Mouse (Mus musculus) urinary bladder, postnatal 36 days (tissue): ENCODE results near the gene Napsa.

Experiments
- DNase-seq, 2 experiments: peaks; one replicate each; pipeline ENCODE4 v3.0.0; 2022; ENCODE audit warnings: low spot score in 2 of 2, mixed read lengths in 1 of 2

Gene Napsa

DNA sequence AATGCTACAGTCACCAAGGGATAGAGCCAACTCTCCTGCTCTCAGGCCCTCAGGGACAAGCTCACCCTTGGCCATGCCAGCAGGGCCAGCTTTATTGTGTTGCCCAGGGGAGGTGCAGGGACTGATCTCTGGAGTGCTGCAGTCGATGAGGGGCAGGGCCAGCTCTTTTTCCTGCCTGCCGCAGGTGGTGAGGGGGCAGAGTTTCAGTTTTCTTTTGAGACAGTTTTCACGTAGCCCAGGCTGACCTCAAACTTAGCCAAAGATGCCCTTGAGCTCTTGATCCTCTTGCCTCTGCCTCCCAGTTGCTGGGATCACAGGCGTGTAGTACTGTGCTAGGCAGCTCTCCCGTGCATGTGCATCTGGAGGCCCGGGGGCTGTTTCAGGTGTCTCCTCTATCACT is 1.2 kb upstream of the Napsa start:
- DNase-seq: no peak

DNA sequence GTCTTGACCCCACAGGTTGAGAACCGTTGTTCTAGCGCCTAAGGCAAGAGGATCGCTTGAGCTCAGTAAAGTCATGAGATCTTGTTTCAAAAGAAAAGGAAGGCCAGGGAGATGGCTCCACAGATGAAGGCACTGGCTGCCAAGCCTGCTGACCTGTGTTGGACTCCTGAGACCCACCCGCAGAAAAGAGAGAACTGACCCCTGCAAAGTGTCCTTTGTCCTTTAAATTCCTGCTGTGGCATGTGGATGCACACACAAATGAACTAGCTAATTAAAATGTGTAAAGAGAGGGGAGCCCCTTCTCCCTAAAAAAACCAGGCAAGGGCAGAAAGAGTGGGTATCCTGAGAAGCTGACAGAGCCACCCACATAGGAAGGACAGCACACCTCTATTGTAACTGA is 369 bp upstream of the Napsa start:
- DNase-seq: no peak

DNA sequence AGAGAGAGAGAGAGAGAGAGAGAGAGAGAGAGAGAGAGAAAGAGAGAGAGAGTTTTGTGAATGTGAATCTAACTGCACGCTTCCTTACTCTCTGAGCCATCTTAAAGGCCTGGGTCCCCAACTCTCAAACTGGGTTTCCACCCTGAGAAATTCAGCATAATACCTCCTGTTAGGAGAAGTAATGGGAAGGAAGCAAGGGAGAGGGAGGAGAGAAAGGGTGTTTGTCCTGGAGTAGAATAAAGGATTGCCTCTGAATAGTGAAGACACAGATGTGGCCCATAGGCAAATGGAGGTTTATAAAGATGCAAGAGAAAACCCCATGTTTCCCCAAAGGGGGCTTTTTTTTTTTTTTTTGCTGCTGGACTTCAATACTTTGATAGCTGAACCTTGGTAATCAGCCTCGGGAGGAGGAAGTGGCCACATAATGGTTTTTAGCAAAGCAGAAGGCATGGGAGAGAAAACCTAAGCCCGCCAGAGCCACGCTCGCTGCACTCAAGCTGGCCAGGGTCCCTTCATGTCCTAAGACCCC is 840 bp downstream of the Napsa start:
- no peak for DNase-seq

DNA sequence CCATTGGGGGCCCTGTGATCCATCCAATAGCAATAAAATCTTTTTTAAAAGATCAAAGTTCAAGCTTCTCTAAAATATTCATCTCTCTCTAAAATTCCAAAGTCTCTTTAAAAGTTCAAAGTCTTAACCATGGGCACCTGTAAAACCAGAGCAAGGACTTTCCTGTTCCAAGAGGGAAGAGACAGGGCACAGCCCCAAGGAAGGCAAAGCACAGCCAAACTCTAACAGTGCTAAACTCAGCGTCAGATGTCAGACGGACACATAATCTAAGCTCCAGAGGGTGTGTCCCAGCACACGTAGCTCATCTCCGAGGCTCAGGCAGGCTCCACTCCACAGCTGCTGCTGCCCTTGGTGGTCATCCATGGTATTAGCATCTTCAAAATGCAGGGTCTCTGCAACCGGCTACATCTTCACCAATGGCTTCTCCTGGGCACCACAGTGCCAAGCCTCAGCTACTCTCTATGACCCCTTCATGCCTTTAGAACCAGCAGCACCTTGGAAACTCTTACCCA is 4.2 kb downstream of the Napsa start:
- DNase-seq: no peak

DNA sequence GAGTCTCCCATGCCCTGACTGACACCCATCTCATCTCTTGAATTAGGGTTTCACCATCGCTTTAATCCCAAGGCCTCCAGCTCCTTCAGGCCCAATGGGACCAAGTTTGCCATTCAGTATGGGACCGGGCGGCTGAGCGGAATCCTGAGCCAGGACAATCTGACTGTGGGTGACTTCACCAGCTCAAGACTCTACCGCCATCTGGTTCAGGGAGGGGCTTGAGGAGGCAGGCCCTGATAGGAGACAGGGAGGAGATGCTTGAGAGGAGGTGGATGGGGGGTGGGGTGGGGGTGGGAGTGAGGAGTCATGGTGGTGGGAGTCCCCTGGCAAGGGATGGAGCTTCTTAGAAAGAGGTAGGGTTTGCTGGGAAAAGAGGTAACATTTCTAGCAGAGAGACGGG is 9.5 kb downstream of the Napsa start:
- DNase-seq: no peak

DNA sequence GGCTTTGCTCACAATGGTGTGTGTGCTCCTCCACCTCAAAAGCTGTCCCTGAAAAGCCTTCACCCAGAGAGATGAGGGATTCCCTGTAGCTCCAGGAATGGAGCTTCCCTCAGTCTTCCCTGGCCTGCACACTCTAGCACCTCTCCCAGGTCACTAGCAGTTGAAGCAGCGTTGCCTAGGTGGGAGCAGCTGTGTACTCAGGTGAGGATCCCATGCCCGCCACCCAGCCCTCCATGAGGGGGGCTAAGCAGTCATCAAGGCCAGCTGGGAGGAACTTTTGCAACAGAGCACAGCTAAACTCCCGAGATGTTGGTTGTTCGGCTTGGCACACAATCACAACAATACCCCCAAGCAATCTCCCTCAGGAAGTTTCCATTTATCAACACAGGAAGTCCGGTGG is 10.5 kb downstream of the Napsa start:
- DNase-seq: no peak

DNA sequence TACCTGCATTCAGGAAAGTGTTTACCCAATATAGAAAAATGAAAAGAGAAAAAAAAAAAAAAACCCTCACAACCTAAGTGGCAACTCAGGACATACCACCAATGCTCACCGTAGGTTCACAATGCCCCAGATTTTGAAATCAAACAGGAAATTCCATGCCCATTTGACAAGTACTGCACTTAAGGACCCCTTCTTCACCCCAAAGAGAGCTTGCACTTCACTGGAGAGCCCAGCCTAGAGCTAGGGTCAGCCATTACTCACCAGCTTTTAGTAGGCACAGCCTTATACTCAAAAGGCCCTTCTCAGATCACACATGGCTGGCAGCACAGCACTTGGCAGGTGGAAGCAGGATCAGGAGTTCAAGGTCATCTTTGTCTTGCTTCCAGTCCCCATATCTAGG is 11.0 kb downstream of the Napsa start:
- DNase-seq: no peak

DNA sequence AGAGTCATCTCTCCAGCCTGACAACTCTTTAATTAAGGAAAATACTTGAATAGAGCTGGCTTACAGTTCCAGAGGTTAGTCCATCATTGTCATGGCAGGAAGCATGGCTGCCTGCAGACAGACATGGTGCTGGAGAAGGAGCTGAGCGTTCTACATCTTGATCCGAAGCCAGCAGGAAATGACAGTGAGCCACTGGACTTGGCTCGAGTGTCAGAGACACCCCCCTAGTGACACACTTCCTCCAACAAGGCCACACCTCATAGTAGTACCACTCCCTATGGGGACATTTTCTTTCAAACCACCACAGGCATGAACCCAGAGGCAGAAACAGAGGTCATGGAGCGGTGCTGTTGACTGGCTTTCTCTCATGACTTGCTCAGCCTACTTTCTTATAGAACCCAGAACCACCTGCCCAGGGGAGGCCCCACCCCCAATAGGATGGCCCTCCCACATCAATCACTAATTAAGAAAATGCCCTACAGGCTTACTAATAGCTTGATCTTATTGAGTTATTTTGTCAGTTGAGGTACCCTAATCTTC is 12.2 kb downstream of the Napsa start:
- DNase-seq: no peak

DNA sequence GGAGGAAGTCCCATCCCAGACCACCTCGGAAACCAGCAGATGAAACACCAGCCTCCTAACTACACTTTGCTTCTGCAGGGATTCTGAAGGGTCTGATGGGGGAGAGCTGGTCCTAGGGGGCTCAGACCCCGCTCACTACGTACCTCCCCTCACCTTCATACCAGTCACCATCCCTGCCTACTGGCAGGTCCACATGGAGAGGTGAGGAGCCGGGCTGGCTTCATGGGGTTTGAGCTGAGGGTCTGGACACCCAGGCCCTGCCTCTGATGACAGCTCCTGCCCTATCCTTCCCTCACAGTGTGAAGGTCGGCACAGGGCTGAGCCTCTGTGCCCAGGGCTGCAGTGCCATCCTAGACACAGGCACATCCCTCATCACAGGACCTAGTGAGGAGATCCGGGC is 12.7 kb downstream of the Napsa start:
- DNase-seq: no peak

DNA sequence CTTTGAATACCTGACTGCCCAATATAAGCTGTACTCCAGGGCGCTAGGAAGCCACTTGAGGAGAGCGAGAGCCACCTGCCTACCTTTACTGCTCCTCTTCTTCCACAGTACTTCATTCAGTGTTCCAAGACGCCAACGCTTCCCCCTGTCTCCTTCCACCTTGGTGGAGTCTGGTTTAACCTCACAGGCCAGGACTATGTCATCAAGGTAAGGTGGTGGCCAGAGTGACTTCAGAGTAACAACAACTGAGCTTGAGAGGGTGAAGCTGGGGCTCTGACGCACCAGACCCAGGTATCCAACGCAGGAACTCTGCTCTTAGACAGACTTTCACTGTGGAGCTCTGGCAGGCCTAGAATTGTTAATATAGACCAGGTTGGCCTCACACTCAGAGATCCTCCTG is 13.4 kb downstream of the Napsa start:
- DNase-seq: no peak

DNA sequence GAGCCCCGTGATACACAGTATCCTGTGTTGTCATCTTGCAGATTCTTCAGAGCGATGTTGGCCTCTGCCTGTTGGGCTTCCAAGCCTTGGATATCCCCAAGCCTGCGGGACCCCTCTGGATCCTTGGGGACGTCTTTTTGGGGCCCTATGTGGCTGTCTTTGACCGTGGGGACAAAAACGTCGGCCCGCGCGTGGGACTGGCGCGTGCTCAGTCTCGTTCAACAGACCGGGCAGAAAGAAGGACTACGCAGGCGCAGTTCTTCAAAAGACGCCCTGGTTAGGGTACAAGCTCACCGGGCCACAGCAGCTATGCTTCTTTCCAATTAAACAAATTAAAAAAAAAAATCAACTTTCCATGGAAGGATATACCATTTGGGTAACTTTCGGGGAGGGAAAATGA is 14.3 kb downstream of the Napsa start:
- DNase-seq: no peak

DNA sequence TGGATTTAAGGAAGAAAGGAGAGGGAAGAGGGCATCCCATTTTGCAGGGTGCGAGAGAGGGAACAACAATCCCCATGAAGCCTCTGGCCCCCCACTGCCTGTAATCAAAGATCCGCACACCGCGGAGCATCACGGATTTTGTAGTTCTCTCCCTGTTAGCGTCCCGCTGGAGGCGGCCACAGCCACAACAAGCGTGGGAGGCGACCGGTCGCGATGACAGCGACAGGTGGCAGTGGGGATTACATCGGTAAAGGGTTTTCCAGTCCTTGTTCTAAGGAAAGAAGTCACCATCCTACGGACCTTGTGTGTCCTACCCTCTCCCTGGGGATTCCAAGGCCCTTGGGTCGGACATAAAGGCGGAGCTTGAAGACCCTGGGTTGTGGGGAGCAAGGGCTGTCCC is 14.8 kb downstream of the Napsa start:
- no peak for DNase-seq

DNA sequence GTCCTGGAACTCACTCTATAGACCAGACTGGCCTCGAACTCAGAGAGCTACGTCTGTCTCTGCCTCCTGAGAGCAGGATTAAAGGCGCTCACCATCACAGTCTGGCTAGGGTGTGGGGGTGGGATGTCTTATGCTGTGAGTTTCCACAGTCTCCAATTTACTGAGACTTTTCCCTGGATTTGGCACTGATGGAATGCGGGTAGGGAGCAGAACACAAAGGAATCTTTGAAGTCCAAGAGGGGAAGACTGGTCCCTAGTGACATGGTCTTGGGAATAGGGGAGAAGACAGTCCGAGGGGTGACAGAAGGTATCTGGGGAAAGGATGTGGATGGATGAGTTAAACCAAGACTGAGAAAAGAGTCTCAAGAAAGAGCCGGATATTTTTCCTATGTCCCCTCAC is 15.5 kb downstream of the Napsa start:
- no peak for DNase-seq

DNA sequence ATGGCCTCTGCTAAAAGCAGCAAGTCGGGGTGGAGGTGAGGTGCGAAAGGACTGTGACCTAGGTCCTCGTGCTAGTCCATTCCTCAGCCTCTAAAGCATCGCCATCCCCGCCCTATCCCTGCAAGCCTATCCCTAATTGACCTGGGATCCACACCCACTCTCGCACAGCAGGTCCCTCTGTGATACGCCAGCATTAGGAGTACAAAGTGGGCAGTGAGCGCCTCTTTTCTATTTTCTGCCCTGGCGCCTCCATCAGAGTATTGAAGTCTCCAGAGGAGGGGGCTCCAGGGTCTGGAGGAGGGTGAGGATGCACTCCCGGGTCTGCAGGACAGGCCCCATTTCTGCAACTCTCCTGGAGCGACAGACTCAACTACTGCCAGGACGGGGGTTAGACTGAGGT is 16.2 kb downstream of the Napsa start:
- no peak for DNase-seq

DNA sequence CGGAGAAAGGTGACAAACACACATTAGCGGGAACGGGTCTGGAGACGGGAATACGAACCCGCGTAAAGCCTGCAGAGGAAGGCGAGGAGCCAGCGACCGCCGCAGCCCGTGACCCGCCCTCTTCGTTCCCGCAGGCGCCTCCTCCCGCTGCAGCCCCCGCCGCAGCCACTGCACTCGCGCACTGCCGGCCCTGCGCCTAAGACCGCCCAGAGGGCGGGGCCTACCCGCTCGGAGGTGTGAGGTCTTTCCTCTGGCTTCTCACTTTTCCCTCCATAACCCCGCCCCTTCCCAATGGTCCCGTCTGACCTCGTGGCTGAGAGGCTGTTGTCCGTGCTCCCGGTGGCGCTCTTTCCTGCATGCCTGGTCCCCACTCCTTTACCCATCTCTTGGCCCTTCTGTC is 17.0 kb downstream of the Napsa start:
- peak; percentile 3 to 57 for DNase-seq

DNA sequence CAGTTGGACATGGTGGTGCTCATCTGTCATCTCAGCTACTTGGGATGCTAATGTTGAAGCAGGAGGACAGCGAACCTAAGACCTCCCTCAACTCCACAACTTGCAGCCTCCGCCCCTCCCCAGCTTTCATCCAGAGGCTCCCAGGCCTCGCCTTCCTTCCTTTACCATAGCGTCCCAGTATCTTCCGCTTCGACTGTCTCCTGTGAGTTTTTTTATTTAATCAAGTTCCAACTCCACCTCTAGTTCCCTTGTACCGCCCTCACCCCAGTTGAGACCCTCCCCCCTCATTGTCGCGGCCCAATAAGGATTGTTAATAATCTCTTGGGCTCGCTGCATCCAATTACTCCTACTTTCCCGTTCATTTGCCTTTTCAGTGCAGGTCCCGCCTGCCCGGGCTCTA is 17.8 kb downstream of the Napsa start:
- no peak for DNase-seq

DNA sequence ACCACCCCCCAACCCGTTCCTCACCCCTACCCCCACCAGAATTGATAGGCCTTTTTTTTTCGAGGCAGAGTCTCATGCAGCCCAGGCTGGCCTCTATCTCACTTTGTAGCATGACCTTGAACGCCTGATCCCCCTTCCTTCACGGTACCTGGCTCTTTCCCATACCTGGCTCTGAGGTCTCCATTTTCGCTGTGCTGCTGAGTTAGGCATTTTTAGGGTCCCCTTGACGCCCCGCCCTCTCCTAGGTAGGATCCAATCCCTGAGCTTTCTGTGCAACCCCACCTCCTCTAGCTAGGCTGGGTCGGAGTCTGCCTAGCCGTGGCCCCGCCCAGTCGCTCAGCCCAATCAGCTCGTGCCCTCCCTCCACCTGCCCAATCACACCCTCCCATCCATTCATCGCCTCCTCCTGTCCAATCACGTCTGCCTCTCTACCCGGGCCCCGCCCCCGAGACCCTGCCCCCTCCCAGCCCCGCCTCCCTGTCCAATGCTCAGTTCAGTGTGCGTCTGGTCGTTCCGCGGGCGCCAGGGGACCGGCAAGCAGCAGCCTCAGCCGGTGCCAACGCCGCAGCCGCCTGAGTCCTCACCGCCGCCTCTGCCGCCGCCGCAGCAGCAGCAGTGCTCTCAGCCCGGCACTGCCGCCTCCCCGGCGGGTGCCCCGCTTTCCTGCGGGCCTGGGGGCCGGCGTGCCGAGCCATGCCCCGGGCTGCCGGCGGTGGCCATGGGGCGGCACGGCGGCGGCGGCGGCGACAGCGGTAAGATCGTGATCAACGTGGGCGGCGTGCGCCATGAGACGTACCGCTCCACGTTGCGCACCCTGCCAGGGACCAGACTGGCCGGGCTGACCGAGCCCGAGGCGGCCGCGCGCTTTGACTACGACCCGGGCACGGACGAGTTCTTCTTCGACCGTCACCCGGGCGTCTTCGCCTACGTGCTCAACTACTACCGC is 18.5 kb downstream of the Napsa start, which contains the start of gene Kcnc3:
Gene Kcnc3 (plus strand): TSS at position 263 of the 946 bp plus-strand sequence.
- DNase-seq: peak; percentile 65 to 84

DNA sequence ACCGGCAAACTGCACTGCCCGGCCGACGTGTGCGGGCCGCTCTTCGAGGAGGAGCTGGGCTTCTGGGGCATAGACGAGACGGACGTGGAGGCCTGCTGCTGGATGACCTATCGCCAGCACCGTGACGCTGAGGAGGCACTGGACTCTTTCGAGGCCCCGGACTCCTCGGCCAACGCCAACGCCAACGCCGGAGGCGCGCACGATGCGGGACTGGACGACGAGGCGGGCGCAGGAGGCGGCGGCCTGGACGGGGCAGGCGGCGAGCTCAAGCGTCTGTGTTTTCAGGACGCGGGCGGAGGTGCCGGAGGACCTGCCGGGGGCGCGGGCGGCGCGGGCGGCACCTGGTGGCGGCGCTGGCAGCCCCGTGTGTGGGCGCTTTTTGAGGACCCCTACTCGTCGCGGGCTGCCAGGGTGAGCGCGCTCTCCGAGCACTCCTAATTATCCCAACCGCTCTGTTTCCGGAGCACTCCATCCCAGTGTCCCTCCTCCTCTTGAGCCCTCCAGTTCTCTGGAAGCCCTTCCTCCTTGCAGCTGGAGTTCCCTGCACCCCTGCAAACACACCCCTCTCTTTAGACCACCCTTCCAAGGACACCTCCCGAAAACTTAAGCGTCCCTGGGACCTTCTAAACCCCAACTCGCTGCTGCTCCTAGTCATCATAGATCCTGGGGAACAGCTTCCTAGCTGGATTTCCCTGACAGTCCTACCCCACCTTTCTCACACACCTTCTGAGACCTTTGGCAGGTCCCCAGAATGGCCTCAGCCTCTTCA is 19.4 kb downstream of the Napsa start:
- DNase-seq: no peak

DNA sequence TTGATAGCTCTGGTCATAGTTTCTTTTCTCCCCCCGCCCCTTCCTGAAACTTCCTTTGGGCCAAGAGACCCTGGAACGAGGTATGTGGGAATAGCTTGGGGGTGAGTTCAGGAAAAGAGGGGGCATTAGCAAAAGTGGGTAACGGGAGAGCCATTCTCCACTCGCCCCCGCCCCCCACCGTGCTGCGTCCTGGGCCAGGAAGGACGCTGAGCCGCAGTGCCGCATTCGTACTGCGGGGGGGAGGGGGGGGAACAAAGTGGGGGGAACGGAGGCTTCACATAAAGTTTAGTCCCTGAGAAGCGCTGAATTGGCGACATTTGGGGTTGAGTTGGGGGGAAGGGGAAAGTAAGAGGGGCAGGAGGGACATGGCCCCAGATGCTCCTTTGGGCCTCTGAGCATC is 20.9 kb downstream of the Napsa start:
- no peak for DNase-seq

DNA sequence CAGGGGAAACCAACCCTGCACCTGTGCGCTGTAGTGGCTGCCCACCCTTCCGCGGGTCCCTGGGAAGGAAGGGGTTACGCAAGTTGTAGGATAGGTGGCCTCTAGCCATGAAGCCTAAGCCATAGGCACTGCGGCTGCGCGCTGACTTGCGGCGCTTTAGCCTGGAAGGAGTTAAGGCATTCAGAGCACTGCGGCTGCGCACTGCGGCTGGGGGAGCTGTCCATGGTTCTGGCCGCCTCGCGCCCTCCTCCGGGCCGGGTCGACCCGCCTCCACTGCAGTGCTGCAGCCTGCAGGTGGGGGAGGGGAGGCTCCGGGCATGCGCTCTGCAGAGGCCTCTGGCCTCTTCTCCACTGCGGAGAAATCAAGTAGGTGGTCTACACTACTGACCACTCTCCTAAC is 21.6 kb downstream of the Napsa start:
- DNase-seq: peak; percentile 53 to 77

DNA sequence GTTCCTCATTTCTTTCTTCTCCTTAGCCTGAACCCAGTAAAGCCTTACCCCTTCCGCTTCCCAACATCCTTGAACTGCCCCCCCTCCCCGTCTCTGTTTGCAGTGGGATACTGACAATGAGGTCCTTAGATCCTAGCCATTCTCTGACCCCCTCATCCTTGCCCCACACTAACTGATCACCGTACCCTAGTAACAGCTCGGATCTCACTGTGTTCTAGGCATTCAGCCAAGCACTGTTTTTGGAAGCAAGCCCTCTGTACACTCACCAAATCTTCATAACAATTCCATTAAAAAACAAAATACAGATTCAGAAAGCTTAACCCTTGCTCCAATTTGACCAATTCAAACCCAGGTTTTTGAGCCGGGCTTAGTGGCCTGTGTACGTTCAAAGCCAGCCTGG is 22.1 kb downstream of the Napsa start:
- no peak for DNase-seq

DNA sequence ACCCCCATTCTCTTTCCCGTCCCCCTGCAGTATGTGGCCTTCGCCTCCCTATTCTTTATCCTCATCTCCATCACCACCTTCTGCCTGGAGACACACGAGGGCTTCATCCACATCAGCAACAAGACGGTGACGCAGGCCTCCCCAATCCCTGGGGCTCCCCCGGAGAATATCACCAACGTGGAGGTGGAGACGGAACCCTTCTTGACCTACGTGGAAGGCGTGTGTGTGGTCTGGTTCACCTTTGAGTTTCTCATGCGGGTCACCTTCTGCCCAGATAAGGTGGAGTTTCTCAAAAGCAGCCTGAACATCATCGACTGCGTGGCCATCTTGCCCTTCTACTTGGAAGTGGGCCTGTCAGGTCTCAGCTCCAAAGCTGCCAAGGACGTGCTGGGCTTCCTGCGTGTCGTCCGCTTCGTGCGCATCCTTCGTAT is 23.0 kb downstream of the Napsa start:
- no peak for DNase-seq
